In the genomic region with DNA sequence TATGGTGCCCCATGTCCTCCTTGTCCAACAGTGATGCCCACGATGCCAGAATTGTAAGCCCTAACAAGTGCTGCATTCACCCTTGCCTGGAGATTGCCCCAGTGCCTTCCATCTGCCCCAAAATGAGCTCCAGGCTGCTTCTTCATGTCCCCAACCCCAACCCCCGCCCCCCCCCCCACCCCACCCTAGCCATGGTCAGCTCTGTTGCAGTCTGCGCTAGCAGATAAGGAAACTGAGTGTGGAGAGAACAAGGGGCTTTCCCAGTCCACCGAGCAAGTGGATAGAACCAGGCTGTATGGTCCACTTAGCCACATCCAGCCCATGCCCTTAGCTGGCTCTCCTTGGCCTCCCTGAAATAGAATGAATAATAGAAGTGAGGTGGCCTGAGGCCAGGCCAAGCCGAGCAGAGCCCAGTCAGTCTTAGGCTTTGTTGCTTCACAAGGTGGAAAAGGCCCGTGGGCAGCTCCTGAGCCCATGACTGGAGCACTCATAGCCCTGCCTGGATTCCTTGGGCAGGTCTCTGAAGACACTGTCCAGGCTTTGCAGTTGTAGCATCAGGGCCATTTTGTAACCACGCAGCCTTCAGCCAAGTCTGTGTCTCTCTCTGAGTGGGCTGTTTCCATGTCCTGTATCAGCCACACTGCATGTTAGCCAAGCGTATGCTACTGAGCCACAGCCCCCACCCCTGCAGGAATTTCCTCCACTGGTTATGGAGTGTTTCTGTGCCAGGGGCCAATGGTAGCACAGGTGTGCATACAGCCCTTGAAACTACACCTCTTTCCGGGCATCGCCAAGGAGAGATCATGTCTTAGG, we compare ENCODE assay signal across 20 mouse cellular contexts. TPM values are rescaled to one million over a fixed set of nuclear protein-coding genes. Genes with fewer than 3 reads are reported as not detected.
DNase-seq lines count a peak whose midpoint lies in the region; ATAC-seq and TF ChIP-seq lines count a peak whose summit lies in the region.
"Had no signal": no experiment of that assay in that cellular context is flagged by ENCODE, and none has a peak within 500 bp of the region (broad histone marks: within the 10 kb centered on the region; RNA-seq: fewer than 3 reads in every experiment).

No protein-coding gene starts in this region.

- H3K27ac ChIP-seq in liver, embryonic 13.5 days, result peak overlapping the region; percentile 85
- H3K27ac ChIP-seq: embryonic facial prominence, embryonic 12.5 days; heart, embryonic 15.5 days; hindbrain, embryonic 15.5 days; macrophage had no signal

- peaks cover 99% of the 10 kb centered on the region for H3K36me3 ChIP-seq in G1E (replicated peaks)
- peaks cover 88% of the 10 kb centered on the region for H3K36me3 ChIP-seq in liver, embryonic 13.5 days

- no peak for TF ChIP-seq CTCF in G1E (IDR thresholded peaks at IDR 0.05; ENCODE audit: low read depth, low read length)

- no peaks in the 10 kb centered on the region for H3K9me3 ChIP-seq in G1E (replicated peaks)
- H3K9me3 ChIP-seq in liver, embryonic 13.5 days (replicated peaks), result no peaks in the 10 kb centered on the region
- H3K9me3 ChIP-seq: embryonic facial prominence, embryonic 12.5 days; heart, embryonic 15.5 days; hindbrain, embryonic 15.5 days had no signal

- H3K27me3 ChIP-seq in G1E (ENCODE audit: insufficient read depth, low read length), result no peaks in the 10 kb centered on the region
- H3K27me3 ChIP-seq in liver, embryonic 13.5 days, result no peaks in the 10 kb centered on the region
- H3K27me3 ChIP-seq: embryonic facial prominence, embryonic 12.5 days; heart, embryonic 15.5 days; hindbrain, embryonic 15.5 days had no signal

- no peak for ATAC-seq in G1E (ENCODE audit: extremely low read depth, insufficient number of reproducible peaks, low FRiP score, poor library complexity, severe bottlenecking)
- ATAC-seq in erythroblast, adult 5-6 weeks (replicated peaks; ENCODE audit: low FRiP score, poor library complexity, severe bottlenecking), result 0 out of 2 replicates have a peak, but pooled peaks have one; percentile 1
- ATAC-seq in liver, embryonic 13.5 days (ENCODE audit: low read depth), result peak; percentile 39
- ATAC-seq: forebrain, embryonic 14.5 days; intestine, postnatal 0 days had no signal

- peaks cover 52% of the 10 kb centered on the region for H3K4me1 ChIP-seq in G1E (ENCODE audit: insufficient read depth, low read depth, low read length)
- H3K4me1 ChIP-seq in liver, embryonic 13.5 days (replicated peaks), result peaks cover 61% of the 10 kb centered on the region
- H3K4me1 ChIP-seq: embryonic facial prominence, embryonic 12.5 days; heart, embryonic 15.5 days; hindbrain, embryonic 15.5 days had no signal

- DNase-seq in heart, adult 11 months, result peak; percentile 96
- DNase-seq in heart, adult 9 months (ENCODE audit: low spot score in 2 of 2), result no peak
- no peak for DNase-seq in G1E (ENCODE audit: low spot score)
- no peak for DNase-seq in liver, embryonic 13.5 days
- DNase-seq in cerebellum, adult 18-20 months, result no peak
- DNase-seq in kidney, adult 11 months, result no peak
- no peak for DNase-seq in cerebellum, postnatal 25 days
- DNase-seq: adrenal gland, adult 8-10 months; cerebellum, postnatal 36 days; kidney, postnatal 10 days; layer of hippocampus, adult 9-11 months; lung, adult 18-20 months; thymus, adult 2 months had no signal

- 66% methylated on average over 10 of the region's 10 CpGs for WGBS in liver, embryonic 13.5 days (ENCODE audit: insufficient replicate concordance)

- peak overlapping the region; percentile 34; the same call in 1 of the 2 replicates for H3K4me3 ChIP-seq in G1E (ENCODE audit: low read depth, low read length)
- H3K4me3 ChIP-seq in liver, embryonic 13.5 days (replicated peaks), result no peak overlapping the region
- H3K4me3 ChIP-seq: embryonic facial prominence, embryonic 12.5 days; heart, embryonic 15.5 days; hindbrain, embryonic 15.5 days had no signal

- H3K4me2 ChIP-seq in liver, embryonic 13.5 days, result peak overlapping the region; percentile 27
- H3K4me2 ChIP-seq: embryonic facial prominence, embryonic 12.5 days; heart, embryonic 15.5 days; hindbrain, embryonic 15.5 days had no signal

- H3K9ac ChIP-seq in liver, embryonic 13.5 days, result peak overlapping the region; percentile 40
- H3K9ac ChIP-seq: embryonic facial prominence, embryonic 12.5 days; heart, embryonic 15.5 days; hindbrain, embryonic 15.5 days had no signal

RNA-seq across cellular contexts. Expression of a gene that starts 11.3 kb away (rescaled TPM):
- 16.0 and 17.3 TPM in 2 replicates for total RNA-seq in G1E (2014; fragmentation: Nextera tagmentation)
- 23.2 and 25.0 TPM in 2 replicates for total RNA-seq in G1E (2017)
- polyA plus RNA-seq in G1E (2012), result 25.8 and 28.0 TPM in 2 replicates
- 2.3 and 3.7 TPM in 2 replicates for total RNA-seq in erythroblast, adult 5-6 weeks (2015; ENCODE audit: low replicate concordance)
- 5.4 and 9.1 TPM in 2 replicates for total RNA-seq in erythroblast, adult 5-6 weeks (2017; ENCODE audit: low replicate concordance)
- polyA plus RNA-seq in liver, embryonic 13.5 days (2015; fragmentation: Nextera tagmentation; extraction: Ambion mirVana), result 20.3 and 21.3 TPM in 2 replicates

RNA-seq across cellular contexts. Expression of a gene that starts 16.7 kb away (rescaled TPM):
- 9.5 and 12.0 TPM in 2 replicates for total RNA-seq in G1E (2014; fragmentation: Nextera tagmentation)
- total RNA-seq in G1E (2017), result 9.2 and 13.5 TPM in 2 replicates
- polyA plus RNA-seq in G1E (2012), result 8.1 and 9.0 TPM in 2 replicates
- 0.84 and 1.5 TPM in 2 replicates for total RNA-seq in erythroblast, adult 5-6 weeks (2015; ENCODE audit: low replicate concordance)
- 4.7 and 5.8 TPM in 2 replicates for total RNA-seq in erythroblast, adult 5-6 weeks (2017; ENCODE audit: low replicate concordance)
- 8.5 and 10.0 TPM in 2 replicates for polyA plus RNA-seq in liver, embryonic 13.5 days (2015; fragmentation: Nextera tagmentation; extraction: Ambion mirVana)

RNA-seq across cellular contexts. Expression of a gene that starts 21.6 kb away (rescaled TPM):
- total RNA-seq in G1E (2014; fragmentation: Nextera tagmentation) (20.8 and 24.8 TPM in 2 replicates), G1E (2017) (31.3 and 47.2 TPM in 2 replicates)
- 23.3 and 24.9 TPM in 2 replicates for polyA plus RNA-seq in G1E (2012)
- 5.2 and 7.3 TPM in 2 replicates for total RNA-seq in erythroblast, adult 5-6 weeks (2015; ENCODE audit: low replicate concordance)
- total RNA-seq in erythroblast, adult 5-6 weeks (2017; ENCODE audit: low replicate concordance), result 7.4 and 9.3 TPM in 2 replicates
- 20.9 and 21.3 TPM in 2 replicates for polyA plus RNA-seq in liver, embryonic 13.5 days (2015; fragmentation: Nextera tagmentation; extraction: Ambion mirVana)

RNA-seq across cellular contexts. Expression of a gene that starts 34.8 kb away (rescaled TPM):
- total RNA-seq in G1E (2014; fragmentation: Nextera tagmentation) (28.6 and 44.4 TPM in 2 replicates), G1E (2017) (16.1 and 17.2 TPM in 2 replicates)
- polyA plus RNA-seq in G1E (2012), result 34.2 and 43.2 TPM in 2 replicates
- 42.0 and 69.4 TPM in 2 replicates for total RNA-seq in erythroblast, adult 5-6 weeks (2015; ENCODE audit: low replicate concordance)
- 51.8 and 55.1 TPM in 2 replicates for total RNA-seq in erythroblast, adult 5-6 weeks (2017; ENCODE audit: low replicate concordance)
- 20.5 and 23.9 TPM in 2 replicates for polyA plus RNA-seq in liver, embryonic 13.5 days (2015; fragmentation: Nextera tagmentation; extraction: Ambion mirVana)

RNA-seq across cellular contexts. Expression of a gene that starts 35.1 kb away (rescaled TPM):
- total RNA-seq in G1E (2014; fragmentation: Nextera tagmentation) (87.0 and 106 TPM in 2 replicates), G1E (2017) (74.1 and 81.5 TPM in 2 replicates)
- 502 and 583 TPM in 2 replicates for polyA plus RNA-seq in G1E (2012)
- total RNA-seq in erythroblast, adult 5-6 weeks (2015; ENCODE audit: low replicate concordance), result 121 and 149 TPM in 2 replicates
- total RNA-seq in erythroblast, adult 5-6 weeks (2017; ENCODE audit: low replicate concordance), result 118 and 183 TPM in 2 replicates
- polyA plus RNA-seq in liver, embryonic 13.5 days (2015; fragmentation: Nextera tagmentation; extraction: Ambion mirVana), result 142 and 147 TPM in 2 replicates
